Mouse (Mus musculus): ENCODE data around the gene Msl1.

Gene Msl1

GRCm38 (mm10) chr11:98764091-98764490 lies 31.2 kb upstream of the Msl1 start:
- DNase-seq = no peak

- peak in 1 of 2 experiments; percentile 55 for DNase-seq
These were observed 30.6 kb upstream of the Msl1 start for GRCm38 (mm10) chr11:98764746-98765145.

- DNase-seq = peak in 1 of 2 experiments; percentile 30
These were observed 29.7 kb upstream of the Msl1 start for GRCm38 (mm10) chr11:98765421-98766309.

- peak in 1 of 2 experiments; percentile 30 for DNase-seq
These were observed 29.0 kb upstream of the Msl1 start for GRCm38 (mm10) chr11:98766346-98766745.

GRCm38 (mm10) chr11:98766816-98767215 lies 28.5 kb upstream of the Msl1 start:
- DNase-seq = no peak

GRCm38 (mm10) chr11:98767276-98767675 lies 28.0 kb upstream of the Msl1 start:
- DNase-seq = peak in 1 of 2 experiments; percentile 57

GRCm38 (mm10) chr11:98767713-98768112 lies 27.6 kb upstream of the Msl1 start:
- DNase-seq = no peak

- DNase-seq = peak in 1 of 2 experiments; percentile 45
These were observed 26.9 kb upstream of the Msl1 start for GRCm38 (mm10) chr11:98768127-98769006.

- DNase-seq = no peak
These were observed 26.0 kb upstream of the Msl1 start for GRCm38 (mm10) chr11:98769007-98769954.

- peak in 1 of 2 experiments; percentile 44 for DNase-seq
These were observed 25.0 kb upstream of the Msl1 start for GRCm38 (mm10) chr11:98770096-98770975.

GRCm38 (mm10) chr11:98771131-98771530 lies 24.2 kb upstream of the Msl1 start:
- no peak for DNase-seq

GRCm38 (mm10) chr11:98771844-98772525 lies 23.3 kb upstream of the Msl1 start:
- peak in 1 of 2 experiments; percentile 36 for DNase-seq

GRCm38 (mm10) chr11:98772667-98773171 lies 22.6 kb upstream of the Msl1 start:
- DNase-seq = peak; percentile 70 to 89

- peak; percentile 100 for DNase-seq
These were observed 21.6 kb upstream of the Msl1 start for GRCm38 (mm10) chr11:98773635-98774295.

GRCm38 (mm10) chr11:98774582-98775347 lies 20.6 kb upstream of the Msl1 start, which contains the start of gene Nr1d1:
Gene Nr1d1 (minus strand): TSS chr11:98775333.
- no peak for DNase-seq

GRCm38 (mm10) chr11:98775348-98776051 lies 19.8 kb upstream of the Msl1 start:
- DNase-seq = peak; percentile 99 to 100

- peak in 1 of 2 experiments; percentile 22 for DNase-seq
These were observed 19.1 kb upstream of the Msl1 start for GRCm38 (mm10) chr11:98776052-98776764.

Measured in kidney, postnatal 36 days (tissue).